Mouse (Mus musculus): ENCODE measurements around the gene Ephb1.

- TF ChIP-seq CTCF (IDR thresholded peaks at IDR 0.05; ENCODE audit: low read depth) = no peak
- TF ChIP-seq EP300 (optimal IDR thresholded peaks at IDR 0.05) = no peak
These were observed 32.3 kb upstream of the Ephb1 start for GRCm38 (mm10) chr9:102386816-102387215.
